Mouse (Mus musculus) layer of hippocampus, postnatal 25 days (tissue): ENCODE measurements around the gene Mmp9. TPM values are rescaled to one million over a fixed set of nuclear protein-coding genes. Genes with fewer than 3 reads are reported as not detected.

Experiments
- DNase-seq, 2 experiments: peaks; one replicate each; pipeline ENCODE4 v3.0.0; 2022; ENCODE audit warnings: mixed read lengths in 2 of 2, low spot score in 1 of 2; ENCODE audit errors: extremely low spot score in 1 of 2
- total RNA-seq, 2 experiments: library from RNA; stranded (reverse); gene quantifications; 2 replicates each; pipeline ENCODE4 v1.2.3; 2021

Mmp9 gene
- total RNA-seq, 2 experiments from 2014 or later, result 1.5 to 1.8 TPM

GRCm38 (mm10) chr2:164948962-164949361 is 8.4 kb downstream of the Mmp9 start:
- DNase-seq, result no peak

- DNase-seq, result no peak
These were observed 9.9 kb downstream of the Mmp9 start for GRCm38 (mm10) chr2:164950501-164950900.

- DNase-seq, result no peak
These were observed 11.2 kb downstream of the Mmp9 start for GRCm38 (mm10) chr2:164951745-164952144.

- DNase-seq, result no peak
These were observed 11.9 kb downstream of the Mmp9 start for GRCm38 (mm10) chr2:164952448-164952847.

- DNase-seq, result peak; percentile 83 to 92
These were observed 12.6 kb downstream of the Mmp9 start for GRCm38 (mm10) chr2:164953224-164953623.

GRCm38 (mm10) chr2:164955725-164956124 is 15.1 kb downstream of the Mmp9 start:
- DNase-seq, result no peak

- no peak for DNase-seq
These were observed 15.6 kb downstream of the Mmp9 start for GRCm38 (mm10) chr2:164956195-164956594.

GRCm38 (mm10) chr2:164957548-164958315 is 17.2 kb downstream of the Mmp9 start:
- DNase-seq, result no peak

- peak; percentile 49 to 61 for DNase-seq
These were observed 20.3 kb downstream of the Mmp9 start, which contains the start of gene Slc12a5 for GRCm38 (mm10) chr2:164960716-164961441. TSS of gene Slc12a5 (plus strand) at chr2:164960802.

GRCm38 (mm10) chr2:164961506-164962182 is 21.1 kb downstream of the Mmp9 start:
- DNase-seq, result peak; percentile 84 to 89

- DNase-seq, result no peak
These were observed 21.6 kb downstream of the Mmp9 start for GRCm38 (mm10) chr2:164962183-164962580.

- DNase-seq, result peak; percentile 49 to 57
These were observed 23.8 kb downstream of the Mmp9 start for GRCm38 (mm10) chr2:164964242-164964894.

GRCm38 (mm10) chr2:164964981-164965380 is 24.4 kb downstream of the Mmp9 start:
- DNase-seq, result no peak

GRCm38 (mm10) chr2:164966381-164966780 is 25.8 kb downstream of the Mmp9 start:
- no peak for DNase-seq

- no peak for DNase-seq
These were observed 26.6 kb downstream of the Mmp9 start for GRCm38 (mm10) chr2:164967193-164967592.

- peak; percentile 64 for DNase-seq
These were observed 27.3 kb downstream of the Mmp9 start for GRCm38 (mm10) chr2:164967761-164968440.

- peak; percentile 48 to 61 for DNase-seq
These were observed 27.9 kb downstream of the Mmp9 start for GRCm38 (mm10) chr2:164968451-164968851.

GRCm38 (mm10) chr2:164969348-164969781 is 28.8 kb downstream of the Mmp9 start:
- peak; percentile 41 to 51 for DNase-seq

GRCm38 (mm10) chr2:164970631-164971196 is 30.1 kb downstream of the Mmp9 start:
- DNase-seq, result peak; percentile 59 to 67

- no peak for DNase-seq
These were observed 32.1 kb downstream of the Mmp9 start for GRCm38 (mm10) chr2:164972646-164973045.
